Mouse (Mus musculus): ENCODE results near the gene Cpa5. TPM values are rescaled to one million over a fixed set of nuclear protein-coding genes. Genes with fewer than 3 reads are reported as not detected.

Cpa5 gene
- polyA plus RNA-seq, 1 experiment from 2014 or later, result 0.10 TPM

DNA sequence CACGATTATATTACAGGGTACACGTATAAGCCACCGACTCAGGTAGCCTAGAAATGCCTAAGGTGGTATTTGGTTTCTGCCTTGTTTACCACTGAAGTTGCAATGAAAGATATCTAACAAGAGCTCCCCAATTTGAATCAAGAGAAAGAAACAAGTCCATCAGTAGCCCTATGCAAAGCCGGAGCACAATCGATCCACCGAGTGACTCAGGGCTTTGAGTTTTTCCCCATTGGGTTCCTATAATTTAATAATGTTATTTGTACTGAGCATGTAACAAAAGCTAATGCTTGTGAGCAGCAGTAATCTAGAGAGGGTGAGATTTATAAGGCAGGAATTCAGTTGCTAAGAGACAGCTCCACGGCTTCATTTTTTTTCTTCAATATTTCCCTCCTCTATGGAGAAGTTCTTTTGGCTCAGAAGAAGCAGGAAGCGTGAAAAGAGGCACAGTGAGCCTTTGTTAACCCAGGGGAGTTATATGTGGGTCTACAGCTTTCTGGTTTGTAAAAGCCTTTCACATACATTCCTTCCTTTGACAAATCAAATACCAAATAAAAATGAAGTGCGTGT, 64.0 kb downstream of the Cpa5 start:
- Histone ChIP-seq H3K9me3 (replicated peaks) (no peaks in the 10 kb centered on the region), H3K27ac (peak overlapping the region; percentile 94), H3K4me2 (peak overlapping the region; percentile 52), H3K4me3 (no peak overlapping the region), H3K4me1 (peaks cover 59% of the 10 kb centered on the region), H3K36me3 (ENCODE audit: poor library complexity, severe bottlenecking) (no peaks in the 10 kb centered on the region), H3K27me3 (no peaks in the 10 kb centered on the region), H3K9ac (peak overlapping the region; percentile 64; the same call in 1 of the 2 replicates)
- WGBS, result 18% methylated on average over 9 of the region's 9 CpGs
- ATAC-seq, result peak; percentile 47; the same call in 1 of the 2 replicates

DNA sequence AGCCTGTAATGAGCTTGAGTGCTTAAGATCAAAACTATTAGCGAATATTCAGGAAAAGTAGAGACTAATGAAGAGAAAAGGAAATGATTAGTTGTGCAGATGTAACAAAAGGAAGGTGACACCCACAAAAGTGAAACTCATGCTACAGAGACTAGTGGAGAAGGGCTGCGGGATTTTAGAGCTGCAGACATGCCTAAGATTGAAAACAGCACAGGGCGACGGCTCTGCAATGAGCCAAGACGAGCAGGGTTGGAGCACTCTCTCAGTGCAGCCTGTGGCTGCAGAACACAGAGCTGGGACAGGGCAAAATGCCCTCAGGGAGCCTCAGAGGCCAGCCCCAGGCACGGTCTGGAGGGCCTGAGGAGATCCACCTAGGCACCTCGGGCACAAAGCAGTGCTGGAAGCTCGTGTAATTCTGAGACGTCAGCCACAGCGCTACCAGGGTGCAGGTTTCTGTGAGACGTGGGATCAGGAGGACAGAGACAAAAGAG, 64.5 kb downstream of the Cpa5 start:
- peak overlapping the region; percentile 52 for H3K4me2 ChIP-seq
- H3K9ac ChIP-seq, result peak overlapping the region; percentile 64
- H3K4me3 ChIP-seq, result peak overlapping the region; percentile 16; the same call in 1 of the 2 replicates
- H3K27ac ChIP-seq, result peak overlapping the region; percentile 94
- ATAC-seq, result peak; percentile 69
- H3K9me3 ChIP-seq (replicated peaks), result no peaks in the 10 kb centered on the region
- no peaks in the 10 kb centered on the region for H3K27me3 ChIP-seq
- peaks cover 59% of the 10 kb centered on the region for H3K4me1 ChIP-seq
- 2% methylated on average over 11 of the region's 11 CpGs for WGBS
- H3K36me3 ChIP-seq (ENCODE audit: poor library complexity, severe bottlenecking), result no peaks in the 10 kb centered on the region

DNA sequence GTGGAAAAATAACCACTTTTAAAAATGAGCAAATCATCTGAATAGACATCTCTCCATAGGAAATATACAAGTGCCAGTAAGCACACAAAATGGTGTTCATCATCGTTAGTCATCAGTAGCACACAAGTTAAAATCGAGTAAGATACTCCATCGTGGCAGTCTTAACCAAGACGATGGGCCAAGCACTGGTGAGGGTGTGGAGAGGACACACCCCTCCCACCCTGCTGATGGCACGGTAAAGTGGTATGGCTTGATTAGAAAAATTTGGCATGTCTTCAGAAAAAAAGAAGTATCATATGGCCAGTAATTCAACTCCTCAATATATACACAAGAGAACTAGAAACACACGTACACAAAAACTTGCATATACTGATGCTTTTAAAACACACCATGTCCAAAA, 65.7 kb downstream of the Cpa5 start:
- no peak overlapping the region for H3K9ac ChIP-seq
- H3K36me3 ChIP-seq (ENCODE audit: poor library complexity, severe bottlenecking), result no peaks in the 10 kb centered on the region
- no peak for ATAC-seq
- no peak overlapping the region for H3K27ac ChIP-seq
- no peaks in the 10 kb centered on the region for H3K27me3 ChIP-seq
- 77% methylated on average over 6 of the region's 6 CpGs for WGBS
- no peaks in the 10 kb centered on the region for H3K9me3 ChIP-seq (replicated peaks)
- no peak overlapping the region for H3K4me2 ChIP-seq
- H3K4me1 ChIP-seq, result peaks cover 56% of the 10 kb centered on the region
- no peak overlapping the region for H3K4me3 ChIP-seq

DNA sequence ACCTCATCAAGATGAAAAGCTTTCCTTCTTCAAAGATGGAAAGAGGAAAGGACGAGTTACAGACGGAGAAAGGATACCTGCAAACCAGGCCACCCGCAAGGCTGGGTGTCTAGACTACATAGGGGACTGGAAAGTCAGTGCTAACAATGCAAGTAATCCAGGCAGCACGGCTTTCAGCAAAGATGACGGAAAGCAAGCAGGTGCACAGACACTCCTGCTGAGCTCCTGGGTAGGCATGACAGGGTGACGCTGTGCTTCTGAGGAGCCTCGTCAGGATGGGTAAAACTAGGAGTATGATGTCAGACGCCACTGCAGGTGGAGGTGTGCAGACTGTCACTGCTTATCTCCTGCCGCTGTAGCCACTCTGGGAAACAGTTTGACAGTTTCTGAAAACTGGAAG, 66.8 kb downstream of the Cpa5 start:
- Histone ChIP-seq H3K27ac (no peak overlapping the region), H3K4me1 (peaks cover 56% of the 10 kb centered on the region)

DNA sequence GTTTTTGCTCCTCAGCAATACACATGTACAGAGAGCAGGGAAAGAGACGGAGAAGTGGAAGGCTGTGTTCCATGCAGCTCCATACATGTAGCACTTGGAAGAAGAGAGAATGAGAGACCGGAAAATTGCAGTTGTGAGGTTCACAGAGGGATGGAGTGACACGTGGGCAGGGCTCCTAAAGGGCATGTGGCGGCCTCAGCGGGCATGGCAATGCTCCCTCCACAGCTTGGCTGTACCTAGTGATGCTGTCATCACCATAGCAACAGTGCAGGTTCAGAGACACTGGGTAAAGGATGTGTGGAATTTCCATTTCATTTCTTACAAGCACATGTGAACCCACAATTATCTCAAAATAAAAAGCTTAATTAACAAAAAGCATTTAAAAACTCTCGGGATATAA, 67.7 kb downstream of the Cpa5 start:
- ATAC-seq, result peak; percentile 61
- 0 out of 2 replicates have a peak overlapping the region, but pooled peaks have one; percentile 1 for H3K9ac ChIP-seq
- H3K4me3 ChIP-seq, result no peak overlapping the region
- H3K27me3 ChIP-seq, result no peaks in the 10 kb centered on the region
- peaks cover 56% of the 10 kb centered on the region for H3K4me1 ChIP-seq
- H3K9me3 ChIP-seq (replicated peaks), result no peaks in the 10 kb centered on the region
- no peaks in the 10 kb centered on the region for H3K36me3 ChIP-seq (ENCODE audit: poor library complexity, severe bottlenecking)
- H3K27ac ChIP-seq, result peak overlapping the region; percentile 68
- H3K4me2 ChIP-seq, result no peak overlapping the region
- WGBS, result 29% methylated on average over 6 of the region's 6 CpGs

More for the DNA sequence above, 66.8 kb downstream of the Cpa5 start:
- Histone ChIP-seq H3K4me2 (no peak overlapping the region), H3K9me3 (replicated peaks) (no peaks in the 10 kb centered on the region), H3K4me3 (no peak overlapping the region), H3K27me3 (no peaks in the 10 kb centered on the region), H3K9ac (no peak overlapping the region), H3K36me3 (ENCODE audit: poor library complexity, severe bottlenecking) (no peaks in the 10 kb centered on the region)
- WGBS, result 65% methylated on average over 9 of the region's 9 CpGs
- no peak for ATAC-seq

DNA sequence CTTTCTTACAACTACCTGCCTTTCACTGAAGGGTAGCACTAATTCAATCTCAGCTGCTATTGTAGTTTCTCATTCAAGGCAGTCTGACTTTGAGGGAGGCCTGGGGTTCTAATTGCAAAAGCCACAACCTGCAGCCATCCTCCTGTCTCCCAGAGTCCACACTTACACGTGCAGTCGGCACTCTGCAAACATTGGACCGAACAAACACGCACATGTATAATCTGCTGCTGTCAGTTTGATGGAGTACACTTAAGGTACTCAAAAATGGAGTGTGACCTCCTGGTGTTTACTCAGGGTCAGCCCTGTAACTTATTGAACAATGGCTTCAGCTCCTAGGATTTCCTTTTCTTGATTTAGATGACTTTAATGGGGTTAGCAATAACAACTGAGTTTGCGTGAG, 68.8 kb downstream of the Cpa5 start:
- Histone ChIP-seq H3K9ac (peak overlapping the region; percentile 30; the same call in 1 of the 2 replicates), H3K4me3 (no peak overlapping the region), H3K4me2 (no peak overlapping the region), H3K9me3 (replicated peaks) (no peaks in the 10 kb centered on the region), H3K27me3 (no peaks in the 10 kb centered on the region), H3K36me3 (ENCODE audit: poor library complexity, severe bottlenecking) (no peaks in the 10 kb centered on the region), H3K4me1 (peaks cover 45% of the 10 kb centered on the region), H3K27ac (peak overlapping the region; percentile 28; the same call in 1 of the 2 replicates)
- WGBS, result 64% methylated on average over 5 of the region's 5 CpGs
- no peak for ATAC-seq

DNA sequence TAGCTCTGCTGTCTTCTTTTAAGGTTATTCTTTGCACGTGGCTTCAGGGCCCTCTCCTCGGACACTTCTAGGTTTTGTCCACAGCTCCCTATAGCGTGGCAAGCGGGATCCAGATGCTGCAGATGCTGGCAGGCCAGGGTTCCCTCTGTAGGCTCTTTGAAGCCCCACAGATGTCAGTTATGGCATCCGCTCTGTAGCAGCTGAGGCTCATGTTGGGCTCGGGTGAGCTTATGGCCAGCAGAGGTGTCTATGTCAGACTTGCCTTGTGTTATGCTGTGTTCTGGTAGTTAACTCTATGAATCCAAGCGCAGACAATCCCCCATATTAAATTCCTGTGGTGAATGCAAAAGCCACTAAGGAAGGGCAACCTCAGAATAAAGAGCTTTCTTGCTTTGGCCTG, 69.6 kb downstream of the Cpa5 start:
- H3K9me3 ChIP-seq (replicated peaks), result no peaks in the 10 kb centered on the region
- H3K36me3 ChIP-seq (ENCODE audit: poor library complexity, severe bottlenecking), result no peaks in the 10 kb centered on the region
- WGBS, result 86% methylated on average over 7 of the region's 7 CpGs
- peaks cover 36% of the 10 kb centered on the region for H3K4me1 ChIP-seq
- H3K27ac ChIP-seq, result no peak overlapping the region
- H3K4me3 ChIP-seq, result no peak overlapping the region
- no peaks in the 10 kb centered on the region for H3K27me3 ChIP-seq
- no peak overlapping the region for H3K9ac ChIP-seq
- no peak for ATAC-seq
- no peak overlapping the region for H3K4me2 ChIP-seq

Other genes starting within 250 kb of the Cpa5 start
- gene Zc3hc1, start 220.0 kb upstream of the Cpa5 start, polyA plus RNA-seq (2015; fragmentation: Nextera tagmentation; extraction: Ambion mirVana), result 69.2 and 77.7 TPM in 2 replicates
- 26.9 and 28.5 TPM in 2 replicates for gene Klhdc10, start 209.1 kb upstream of the Cpa5 start, polyA plus RNA-seq (2015; fragmentation: Nextera tagmentation; extraction: Ambion mirVana)
- gene Tmem209, start 101.2 kb upstream of the Cpa5 start, polyA plus RNA-seq (2015; fragmentation: Nextera tagmentation; extraction: Ambion mirVana), result 37.6 and 41.4 TPM in 2 replicates
- 0.26 TPM in 1 of 2 replicates, not detected in the other for gene Ssmem1, start 101.2 kb upstream of the Cpa5 start, polyA plus RNA-seq (2015; fragmentation: Nextera tagmentation; extraction: Ambion mirVana)
- 4.1 and 5.2 TPM in 2 replicates for gene Cpa2, start 69.4 kb upstream of the Cpa5 start, polyA plus RNA-seq (2015; fragmentation: Nextera tagmentation; extraction: Ambion mirVana)
- 3.4 and 3.6 TPM in 2 replicates for gene Cpa4, start 42.6 kb upstream of the Cpa5 start, polyA plus RNA-seq (2015; fragmentation: Nextera tagmentation; extraction: Ambion mirVana)
- gene Cpa1, start 28.2 kb downstream of the Cpa5 start, polyA plus RNA-seq (2015; fragmentation: Nextera tagmentation; extraction: Ambion mirVana), result 0.96 and 1.3 TPM in 2 replicates
- 19.5 and 19.6 TPM in 2 replicates for gene Cep41, start 82.7 kb downstream of the Cpa5 start, polyA plus RNA-seq (2015; fragmentation: Nextera tagmentation; extraction: Ambion mirVana)
- 443 and 547 TPM in 2 replicates for gene Mest, start 112.5 kb downstream of the Cpa5 start, polyA plus RNA-seq (2015; fragmentation: Nextera tagmentation; extraction: Ambion mirVana)